Comparison of ENCODE assay signal across 12 mouse cellular contexts in genomic region chr7:118887303-118888055, GRCm38 (mm10). TPM values are rescaled to one million over a fixed set of nuclear protein-coding genes. Genes with fewer than 3 reads are reported as not detected.
DNase-seq lines count a peak whose midpoint lies in the region; ATAC-seq and TF ChIP-seq lines count a peak whose summit lies in the region.
"Had no signal": no experiment of that assay in that cellular context is flagged by ENCODE, and none has a peak within 500 bp of the region (broad histone marks: within the 10 kb centered on the region; RNA-seq: fewer than 3 reads in every experiment).

No protein-coding gene starts in this region.

- WGBS in embryonic facial prominence, embryonic 11.5 days = 29% methylated on average over 6 of the region's 6 CpGs
- 27% methylated on average over 6 of the region's 6 CpGs for WGBS in embryonic facial prominence, embryonic 10.5 days
- 46% methylated on average over 6 of the region's 6 CpGs for WGBS in lung, embryonic 15.5 days
- 68% methylated on average over 6 of the region's 6 CpGs for WGBS in lung, adult 2 months
- 70% methylated on average over 6 of the region's 6 CpGs for WGBS in liver, postnatal 0 days (ENCODE audit: insufficient replicate concordance)

- ATAC-seq in embryonic facial prominence, embryonic 11.5 days (replicated peaks; ENCODE audit: insufficient number of reproducible peaks, low FRiP score, low TSS enrichment, low read depth) = peak; percentile 58; the same call in 1 of the 2 replicates
- peak; percentile 60; the same call in 1 of the 2 replicates for ATAC-seq in lung, embryonic 15.5 days (ENCODE audit: borderline replicate concordance, extremely low read depth, low FRiP score, low TSS enrichment)
- ATAC-seq in liver, postnatal 0 days = no peak

- H3K9me3 ChIP-seq in embryonic facial prominence, embryonic 11.5 days (replicated peaks; ENCODE audit: control insufficient read depth, low read length) = no peaks in the 10 kb centered on the region
- no peaks in the 10 kb centered on the region for H3K9me3 ChIP-seq in embryonic facial prominence, embryonic 10.5 days
- no peaks in the 10 kb centered on the region for H3K9me3 ChIP-seq in lung, embryonic 15.5 days
- no peaks in the 10 kb centered on the region for H3K9me3 ChIP-seq in liver, postnatal 0 days (ENCODE audit: low read length)

- TF ChIP-seq POLR2A in lung, adult 2 months (IDR thresholded peaks at IDR 0.05; ENCODE audit: borderline replicate concordance, extremely low read depth, low read depth, low read length) = no peak

- DNase-seq in embryonic facial prominence, embryonic 11.5 days (ENCODE audit: low spot score) = no peak
- DNase-seq in embryonic facial prominence, embryonic 10.5 days (ENCODE audit: low spot score) = no peak
- DNase-seq in lung, adult 2 months = no peak
- DNase-seq in embryo, embryonic 10.5 days (ENCODE audit: low spot score) = peak; percentile 61
- peak; percentile 53 for DNase-seq in mesoderm, embryonic 11.5 days (ENCODE audit: low read depth, low spot score)
- no peak for DNase-seq in adrenal gland, postnatal 36 days
- DNase-seq in liver, postnatal 0 days = no peak
- DNase-seq: adrenal gland, postnatal 25 days; cerebellum, adult 11 months; kidney, adult 2 months; thymus, adult 18-20 months had no signal

- no peak for TF ChIP-seq EP300 in liver, postnatal 0 days (IDR thresholded peaks at IDR 0.05; ENCODE audit: low read depth)

- no peak overlapping the region for H3K9ac ChIP-seq in embryonic facial prominence, embryonic 11.5 days (replicated peaks; ENCODE audit: low read length)
- H3K9ac ChIP-seq in lung, embryonic 15.5 days = no peak overlapping the region
- H3K9ac ChIP-seq in liver, postnatal 0 days (replicated peaks) = no peak overlapping the region

- no peaks in the 10 kb centered on the region for H3K27me3 ChIP-seq in embryonic facial prominence, embryonic 11.5 days (ENCODE audit: control insufficient read depth, insufficient read depth, low read length)
- H3K27me3 ChIP-seq in embryonic facial prominence, embryonic 10.5 days (replicated peaks; ENCODE audit: low read depth, poor library complexity, severe bottlenecking) = no peaks in the 10 kb centered on the region
- no peaks in the 10 kb centered on the region for H3K27me3 ChIP-seq in lung, embryonic 15.5 days
- no peaks in the 10 kb centered on the region for H3K27me3 ChIP-seq in liver, postnatal 0 days (ENCODE audit: insufficient read depth, low read length)

- no peaks in the 10 kb centered on the region for H3K4me1 ChIP-seq in embryonic facial prominence, embryonic 11.5 days (ENCODE audit: control insufficient read depth, insufficient read depth, low read length)
- peaks cover 26% of the 10 kb centered on the region for H3K4me1 ChIP-seq in embryonic facial prominence, embryonic 10.5 days
- H3K4me1 ChIP-seq in lung, embryonic 15.5 days = peaks cover 26% of the 10 kb centered on the region
- H3K4me1 ChIP-seq in lung, adult 2 months (ENCODE audit: control insufficient read depth, insufficient read depth, low read length) = no peaks in the 10 kb centered on the region
- H3K4me1 ChIP-seq in liver, postnatal 0 days (ENCODE audit: insufficient read depth) = no peaks in the 10 kb centered on the region

- H3K4me3 ChIP-seq in embryonic facial prominence, embryonic 11.5 days (ENCODE audit: low read depth, low read length) = no peak overlapping the region
- H3K4me3 ChIP-seq in embryonic facial prominence, embryonic 10.5 days = no peak overlapping the region
- H3K4me3 ChIP-seq in lung, embryonic 15.5 days = no peak overlapping the region
- H3K4me3 ChIP-seq in lung, adult 2 months (replicated peaks; ENCODE audit: extremely low read depth, low read depth, low read length) = no peak overlapping the region
- no peak overlapping the region for H3K4me3 ChIP-seq in liver, postnatal 0 days (ENCODE audit: low read depth, low read length)

- no peak for TF ChIP-seq CTCF in lung, adult 2 months (IDR thresholded peaks at IDR 0.05; ENCODE audit: insufficient read depth, low read length)
- TF ChIP-seq CTCF in liver, postnatal 0 days (IDR thresholded peaks at IDR 0.05; ENCODE audit: low read depth) = no peak

- no peak overlapping the region for H3K27ac ChIP-seq in embryonic facial prominence, embryonic 11.5 days (replicated peaks; ENCODE audit: low read depth, low read length)
- H3K27ac ChIP-seq in embryonic facial prominence, embryonic 10.5 days (replicated peaks) = no peak overlapping the region
- H3K27ac ChIP-seq in lung, embryonic 15.5 days = peak overlapping the region; percentile 87
- H3K27ac ChIP-seq in liver, postnatal 0 days (ENCODE audit: low read depth) = no peak overlapping the region

- no peak overlapping the region for H3K4me2 ChIP-seq in embryonic facial prominence, embryonic 11.5 days (ENCODE audit: low read depth, low read length)
- H3K4me2 ChIP-seq in lung, embryonic 15.5 days = no peak overlapping the region
- no peak overlapping the region for H3K4me2 ChIP-seq in liver, postnatal 0 days (ENCODE audit: low read depth, low read length)

- no peaks in the 10 kb centered on the region for H3K36me3 ChIP-seq in embryonic facial prominence, embryonic 11.5 days (replicated peaks; ENCODE audit: control insufficient read depth, insufficient read depth, low read depth, low read length)
- no peaks in the 10 kb centered on the region for H3K36me3 ChIP-seq in embryonic facial prominence, embryonic 10.5 days (replicated peaks)
- no peaks in the 10 kb centered on the region for H3K36me3 ChIP-seq in lung, embryonic 15.5 days
- no peaks in the 10 kb centered on the region for H3K36me3 ChIP-seq in liver, postnatal 0 days (replicated peaks; ENCODE audit: insufficient read depth, low read length)

RNA-seq across cellular contexts. Expression of gene Knop1, which starts 31.4 kb away (rescaled TPM):
- 119 and 122 TPM in 2 replicates for polyA plus RNA-seq in embryonic facial prominence, embryonic 11.5 days (2014; fragmentation: Nextera tagmentation; extraction: Ambion mirVana)
- polyA plus RNA-seq in embryonic facial prominence, embryonic 10.5 days (2016; fragmentation: Nextera tagmentation; extraction: Ambion mirVana) = 161 and 162 TPM in 2 replicates
- polyA plus RNA-seq in lung, embryonic 15.5 days (2015; fragmentation: Nextera tagmentation; extraction: Ambion mirVana) = 76.1 and 82.1 TPM in 2 replicates
- polyA plus RNA-seq in lung, adult 2 months (2012; rRNA removed) = 5.5 and 9.5 TPM in 2 replicates
- total RNA-seq in adrenal gland, postnatal 36 days (2021) = 10 to 100 TPM; 48.6 to 68.5 TPM
- 29.9 and 31.5 TPM in 2 replicates for polyA plus RNA-seq in liver, postnatal 0 days (2015; fragmentation: Nextera tagmentation; extraction: Ambion mirVana)

RNA-seq across cellular contexts. Expression of gene Iqck, which starts 31.9 kb away (rescaled TPM):
- 2.6 and 2.9 TPM in 2 replicates for polyA plus RNA-seq in embryonic facial prominence, embryonic 11.5 days (2014; fragmentation: Nextera tagmentation; extraction: Ambion mirVana)
- 2.7 and 3.1 TPM in 2 replicates for polyA plus RNA-seq in embryonic facial prominence, embryonic 10.5 days (2016; fragmentation: Nextera tagmentation; extraction: Ambion mirVana)
- 3.2 and 3.7 TPM in 2 replicates for polyA plus RNA-seq in lung, embryonic 15.5 days (2015; fragmentation: Nextera tagmentation; extraction: Ambion mirVana)
- polyA plus RNA-seq in lung, adult 2 months (2012; rRNA removed) = 4.6 and 4.8 TPM in 2 replicates
- 10 to 100 TPM; 18.4 to 20.5 TPM for total RNA-seq in adrenal gland, postnatal 36 days (2021)
- polyA plus RNA-seq in liver, postnatal 0 days (2015; fragmentation: Nextera tagmentation; extraction: Ambion mirVana) = 0.27 and 0.39 TPM in 2 replicates

Comparison
In these comparisons a context has a peak if more than half of its experiments do, and no peak if none do; other contexts are left out.
1. DNase-seq: peak in embryo, embryonic 10.5 days (single experiment) and mesoderm, embryonic 11.5 days (single experiment); none in embryonic facial prominence, embryonic 11.5 days (single experiment), embryonic facial prominence, embryonic 10.5 days (single experiment), lung, adult 2 months (single experiment), adrenal gland, postnatal 36 days (0 of 2) and liver, postnatal 0 days (single experiment).